Mouse (Mus musculus) common myeloid progenitor, adult 5-6 weeks (primary cell): ENCODE measurements around the gene Cux2. TPM values are rescaled to one million over a fixed set of nuclear protein-coding genes. Genes with fewer than 3 reads are reported as not detected.

Experiments
- ATAC-seq: replicated peaks from 2 replicates; pipeline ENCODE4 v1.8.0; 2016; ENCODE audit warnings: low read depth, mild to moderate bottlenecking, moderate TSS enrichment, inconsistent platforms; ENCODE audit not compliant: poor library complexity, severe bottlenecking
- total RNA-seq: library from RNA; stranded (forward); fragments of 200-1000, 187-1606 nt; gene quantifications from 2 replicates; pipeline ENCODE4 v1.2.3, GENCODE M21; 2017

The Cux2 gene
- total RNA-seq, 1 experiment from 2014 or later = not detected

DNA sequence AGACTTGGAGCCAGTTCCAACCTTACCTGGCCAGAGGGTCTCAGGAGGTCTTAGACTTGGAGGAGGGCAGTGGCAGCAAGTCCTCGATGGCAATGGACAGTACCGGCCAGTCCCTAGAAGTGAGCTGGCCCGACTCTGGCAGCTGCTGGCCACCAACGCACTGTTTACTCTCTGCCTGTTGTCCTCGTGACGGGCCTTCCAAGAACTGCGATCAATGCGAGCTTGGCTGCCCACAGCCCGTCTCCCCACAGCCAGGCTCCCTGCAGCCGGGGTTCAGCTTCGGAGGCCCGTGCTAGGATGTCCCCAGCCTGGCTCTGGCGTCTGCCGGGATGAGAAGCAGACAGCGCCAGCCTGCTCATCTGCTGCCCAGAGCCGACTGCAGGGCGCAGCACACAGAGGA lies 30.6 kb downstream of the Cux2 start:
- ATAC-seq = no peak

GRCm38 (mm10) chr5:122017778-122018177 lies 32.1 kb downstream of the Cux2 start:
- no peak for ATAC-seq

GRCm38 (mm10) chr5:122017269-122017668 lies 32.6 kb downstream of the Cux2 start:
- no peak for ATAC-seq

- no peak for ATAC-seq
Measured at GRCm38 (mm10) chr5:122016744-122017143, 33.2 kb downstream of the Cux2 start.

- ATAC-seq = no peak
Measured at GRCm38 (mm10) chr5:122015149-122015548, 34.8 kb downstream of the Cux2 start.

DNA sequence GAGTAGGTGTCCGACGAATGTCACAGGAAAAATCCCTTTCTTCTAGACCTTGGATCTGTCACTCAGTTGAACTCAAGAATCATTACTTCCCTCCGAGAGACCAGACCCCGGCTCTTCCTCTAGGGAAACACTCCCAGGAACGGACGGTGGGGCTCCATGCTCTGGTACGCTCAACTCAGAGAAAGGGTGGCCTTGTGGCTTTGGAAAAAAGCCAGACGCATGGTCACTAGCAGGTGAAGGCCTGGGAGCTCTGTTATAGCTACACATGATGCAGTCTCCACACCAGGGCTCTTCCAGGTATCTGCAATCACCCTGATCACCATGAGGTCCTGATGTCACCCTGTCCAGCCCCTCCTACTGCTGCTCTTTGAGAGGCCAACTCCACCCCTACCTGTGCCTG lies 35.2 kb downstream of the Cux2 start:
- ATAC-seq = no peak

- ATAC-seq = no peak
Measured at GRCm38 (mm10) chr5:122011289-122011688, 38.6 kb downstream of the Cux2 start.

DNA sequence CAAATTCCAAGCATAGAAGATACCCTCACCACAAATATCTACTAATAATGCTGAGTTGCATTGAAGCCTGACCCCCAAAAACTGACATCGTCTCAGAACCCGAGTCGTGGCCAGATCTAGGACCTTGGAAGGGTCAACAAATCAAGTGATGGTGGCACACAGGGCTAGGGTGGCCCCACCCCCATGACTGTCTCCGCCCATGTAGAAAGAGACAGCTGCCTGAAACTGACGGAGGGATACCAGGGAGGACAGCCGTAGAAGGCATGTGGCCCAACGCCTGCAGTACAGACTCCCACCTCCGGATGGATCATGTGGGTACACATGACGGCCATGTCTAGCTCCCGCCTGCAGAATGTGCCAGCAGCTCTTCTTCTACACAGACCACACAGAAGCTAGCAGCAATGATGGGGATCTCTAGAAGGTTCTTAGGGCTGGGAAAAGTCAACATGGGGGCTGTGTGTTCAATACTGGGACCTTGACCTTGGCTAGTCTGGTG lies 41.9 kb downstream of the Cux2 start:
- no peak for ATAC-seq

GRCm38 (mm10) chr5:122003460-122003859 lies 46.4 kb downstream of the Cux2 start:
- no peak for ATAC-seq

GRCm38 (mm10) chr5:122002148-122002547 lies 47.8 kb downstream of the Cux2 start:
- ATAC-seq = no peak

GRCm38 (mm10) chr5:122001311-122001710 lies 48.6 kb downstream of the Cux2 start:
- no peak for ATAC-seq

GRCm38 (mm10) chr5:122000381-122000780 lies 49.5 kb downstream of the Cux2 start:
- no peak for ATAC-seq

DNA sequence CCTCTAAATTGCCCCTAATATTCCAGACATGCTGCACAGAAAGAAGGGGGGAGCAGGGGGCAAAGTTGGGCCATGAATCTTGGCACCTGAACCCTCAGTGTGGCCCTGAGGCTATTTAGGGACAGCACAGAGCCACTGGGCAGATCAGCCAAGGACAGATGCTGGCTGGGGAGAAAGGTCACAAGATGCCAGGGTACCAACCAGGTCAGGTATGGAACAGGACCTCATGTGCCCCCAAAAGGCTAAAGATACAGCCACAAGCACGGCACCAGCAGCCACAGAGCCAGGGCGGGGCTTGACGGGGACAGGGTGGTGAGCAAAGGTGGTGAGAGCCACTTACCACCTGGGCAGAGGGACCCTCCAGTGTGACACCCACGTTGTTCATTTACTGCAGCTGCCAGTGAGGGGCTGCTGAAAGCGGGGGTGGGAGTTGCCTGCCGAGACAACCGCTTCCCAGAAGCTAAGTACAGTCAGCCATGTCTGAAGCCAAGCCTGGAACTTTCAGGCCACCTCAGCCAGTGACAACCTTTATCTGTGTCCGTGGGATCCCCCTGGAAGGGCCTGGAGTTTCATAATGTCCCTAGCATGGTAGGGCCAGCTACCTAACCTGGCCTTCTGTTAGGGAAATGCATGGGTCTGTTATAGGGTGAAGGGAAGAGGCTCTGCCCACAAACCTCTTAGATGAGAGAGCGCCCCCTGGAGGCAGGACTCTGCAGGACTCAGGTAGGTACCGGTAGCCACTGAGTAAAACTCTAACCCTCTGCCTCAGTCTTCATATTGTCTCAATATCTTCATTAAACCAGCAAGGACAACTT lies 50.7 kb downstream of the Cux2 start:
- ATAC-seq = peak; percentile 53

DNA sequence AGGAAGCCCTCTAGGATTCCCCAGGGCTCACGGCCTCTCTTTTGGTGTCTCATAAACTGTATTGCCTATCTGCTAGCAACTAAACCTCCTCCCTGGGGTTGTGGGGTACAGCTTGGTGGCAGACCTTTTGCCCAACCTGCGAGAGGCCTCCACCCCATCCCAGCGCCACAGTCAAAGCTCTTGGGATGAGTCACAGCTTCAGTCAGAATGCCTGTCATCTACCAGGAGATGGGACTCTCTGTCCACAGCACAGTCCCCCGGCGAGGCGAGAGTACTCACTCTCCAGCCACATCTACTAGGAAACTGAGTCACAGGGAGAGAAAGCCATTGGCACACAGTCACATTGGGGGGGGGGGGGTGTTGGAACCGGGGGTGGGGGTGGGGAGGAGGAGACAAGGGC lies 51.6 kb downstream of the Cux2 start:
- no peak for ATAC-seq

GRCm38 (mm10) chr5:121996701-121997100 lies 53.2 kb downstream of the Cux2 start:
- peak; percentile 48 for ATAC-seq

- no peak for ATAC-seq
Measured at GRCm38 (mm10) chr5:121994808-121995207, 55.1 kb downstream of the Cux2 start.

- no peak for ATAC-seq
Measured at GRCm38 (mm10) chr5:121991914-121992313, 58.0 kb downstream of the Cux2 start.

GRCm38 (mm10) chr5:121985855-121986254 lies 64.0 kb downstream of the Cux2 start:
- no peak for ATAC-seq

- ATAC-seq = no peak
Measured at GRCm38 (mm10) chr5:121981650-121982131, 68.2 kb downstream of the Cux2 start.

- no peak for ATAC-seq
Measured at GRCm38 (mm10) chr5:121976331-121976730, 73.6 kb downstream of the Cux2 start.

GRCm38 (mm10) chr5:121973541-121973940 lies 76.4 kb downstream of the Cux2 start:
- no peak for ATAC-seq

DNA sequence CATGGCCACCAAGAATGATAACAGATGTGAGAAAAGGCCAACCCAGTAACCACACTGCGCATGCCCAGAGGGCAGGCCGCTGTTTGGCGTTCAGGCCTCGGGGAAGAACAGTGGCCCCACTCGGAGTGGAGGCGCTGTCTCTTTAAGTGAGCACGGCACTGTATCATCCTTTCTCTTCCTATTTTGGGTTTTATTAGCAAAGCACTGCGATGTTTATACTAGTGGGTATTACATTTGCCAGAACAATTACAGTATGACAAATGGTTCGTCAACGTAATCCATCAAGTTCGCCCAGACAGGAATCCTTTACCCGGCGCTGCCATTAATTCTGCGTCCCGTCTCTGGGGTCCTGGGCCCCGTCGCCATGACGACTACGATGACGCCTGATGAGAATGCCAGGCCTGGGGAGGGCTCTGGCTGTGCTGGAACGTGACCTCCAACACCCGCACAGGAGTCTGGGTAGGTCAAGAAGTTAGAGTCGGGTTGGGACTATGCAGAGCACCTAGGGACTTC lies 77.2 kb downstream of the Cux2 start:
- no peak for ATAC-seq
